Mouse (Mus musculus): ENCODE measurements around the gene Helq. TPM values are rescaled to one million over a fixed set of nuclear protein-coding genes. Genes with fewer than 3 reads are reported as not detected.

Gene Helq
- 9.0 and 34.6 TPM in 2 replicates for total RNA-seq (2015; ENCODE audit: low replicate concordance)
- total RNA-seq (2017; ENCODE audit: low replicate concordance): 10.7 and 25.5 TPM in 2 replicates

GRCm38 (mm10) chr5:100798165-100798860, at the start of gene Helq, which contains the start of gene Mrps18c:
TSS of gene Helq (minus strand) at chr5:100798598.
TSS of gene Mrps18c (plus strand) at chr5:100798627.
- ATAC-seq (replicated peaks; ENCODE audit: low FRiP score, poor library complexity, severe bottlenecking): peak; percentile 94

GRCm38 (mm10) chr5:100847143-100847542, 48.7 kb upstream of the Helq start:
- no peak for ATAC-seq (replicated peaks; ENCODE audit: low FRiP score, poor library complexity, severe bottlenecking)

GRCm38 (mm10) chr5:100846599-100846920, 48.2 kb upstream of the Helq start:
- ATAC-seq (replicated peaks; ENCODE audit: low FRiP score, poor library complexity, severe bottlenecking): no peak

- ATAC-seq (replicated peaks; ENCODE audit: low FRiP score, poor library complexity, severe bottlenecking): no peak
Measured at GRCm38 (mm10) chr5:100845848-100846598, 47.6 kb upstream of the Helq start.

GRCm38 (mm10) chr5:100845485-100845847, 47.1 kb upstream of the Helq start, which contains the start of gene Gpat3:
TSS of gene Gpat3 (plus strand) at chr5:100845713.
- ATAC-seq (replicated peaks; ENCODE audit: low FRiP score, poor library complexity, severe bottlenecking): no peak

GRCm38 (mm10) chr5:100844485-100844884, 46.1 kb upstream of the Helq start:
- no peak for ATAC-seq (replicated peaks; ENCODE audit: low FRiP score, poor library complexity, severe bottlenecking)

GRCm38 (mm10) chr5:100837907-100838306, 39.5 kb upstream of the Helq start:
- ATAC-seq (replicated peaks; ENCODE audit: low FRiP score, poor library complexity, severe bottlenecking): no peak

- no peak for ATAC-seq (replicated peaks; ENCODE audit: low FRiP score, poor library complexity, severe bottlenecking)
Measured at GRCm38 (mm10) chr5:100835862-100836538, 37.6 kb upstream of the Helq start.

GRCm38 (mm10) chr5:100833841-100834240, 35.4 kb upstream of the Helq start:
- no peak for ATAC-seq (replicated peaks; ENCODE audit: low FRiP score, poor library complexity, severe bottlenecking)

- ATAC-seq (replicated peaks; ENCODE audit: low FRiP score, poor library complexity, severe bottlenecking): no peak
Measured at GRCm38 (mm10) chr5:100832680-100833079, 34.3 kb upstream of the Helq start.

- no peak for ATAC-seq (replicated peaks; ENCODE audit: low FRiP score, poor library complexity, severe bottlenecking)
Measured at GRCm38 (mm10) chr5:100828701-100829100, 30.3 kb upstream of the Helq start.

- ATAC-seq (replicated peaks; ENCODE audit: low FRiP score, poor library complexity, severe bottlenecking): no peak
Measured at GRCm38 (mm10) chr5:100826531-100826930, 28.1 kb upstream of the Helq start.

- no peak for ATAC-seq (replicated peaks; ENCODE audit: low FRiP score, poor library complexity, severe bottlenecking)
Measured at GRCm38 (mm10) chr5:100825975-100826374, 27.6 kb upstream of the Helq start.

- no peak for ATAC-seq (replicated peaks; ENCODE audit: low FRiP score, poor library complexity, severe bottlenecking)
Measured at GRCm38 (mm10) chr5:100822826-100823225, 24.4 kb upstream of the Helq start.

- no peak for ATAC-seq (replicated peaks; ENCODE audit: low FRiP score, poor library complexity, severe bottlenecking)
Measured at GRCm38 (mm10) chr5:100821375-100821774, 23.0 kb upstream of the Helq start.

GRCm38 (mm10) chr5:100820483-100821184, 22.2 kb upstream of the Helq start, which contains the start of gene Abraxas1:
TSS of gene Abraxas1 (minus strand) at chr5:100820965.
- peak; percentile 100 for ATAC-seq (replicated peaks; ENCODE audit: low FRiP score, poor library complexity, severe bottlenecking)

GRCm38 (mm10) chr5:100819568-100820480, 21.4 kb upstream of the Helq start:
- ATAC-seq (replicated peaks; ENCODE audit: low FRiP score, poor library complexity, severe bottlenecking): peak; percentile 55; the same call in 1 of the 2 replicates

GRCm38 (mm10) chr5:100818341-100818740, 19.9 kb upstream of the Helq start:
- no peak for ATAC-seq (replicated peaks; ENCODE audit: low FRiP score, poor library complexity, severe bottlenecking)

- ATAC-seq (replicated peaks; ENCODE audit: low FRiP score, poor library complexity, severe bottlenecking): no peak
Measured at GRCm38 (mm10) chr5:100794084-100794483, 4.3 kb downstream of the Helq start.
